Mouse (Mus musculus) kidney, adult 10 weeks (tissue): ENCODE results near the gene Gm17604. TPM values are rescaled to one million over a fixed set of nuclear protein-coding genes. Genes with fewer than 3 reads are reported as not detected.

Experiments
- polyA plus RNA-seq: library from polyadenylated mRNA; stranded (reverse); fragments of 350-450 nt; fragmentation: Illumina TruSeq; extraction: RNeasy Lipid Tissue Mini Kit (QIAGEN cat#74804); gene quantifications from one replicate; pipeline ENCODE4 v1.2.3, GENCODE M21; 2014; ENCODE audit warnings: low read depth, low replicate concordance

The Gm17604 gene
- not detected for polyA plus RNA-seq

DNA sequence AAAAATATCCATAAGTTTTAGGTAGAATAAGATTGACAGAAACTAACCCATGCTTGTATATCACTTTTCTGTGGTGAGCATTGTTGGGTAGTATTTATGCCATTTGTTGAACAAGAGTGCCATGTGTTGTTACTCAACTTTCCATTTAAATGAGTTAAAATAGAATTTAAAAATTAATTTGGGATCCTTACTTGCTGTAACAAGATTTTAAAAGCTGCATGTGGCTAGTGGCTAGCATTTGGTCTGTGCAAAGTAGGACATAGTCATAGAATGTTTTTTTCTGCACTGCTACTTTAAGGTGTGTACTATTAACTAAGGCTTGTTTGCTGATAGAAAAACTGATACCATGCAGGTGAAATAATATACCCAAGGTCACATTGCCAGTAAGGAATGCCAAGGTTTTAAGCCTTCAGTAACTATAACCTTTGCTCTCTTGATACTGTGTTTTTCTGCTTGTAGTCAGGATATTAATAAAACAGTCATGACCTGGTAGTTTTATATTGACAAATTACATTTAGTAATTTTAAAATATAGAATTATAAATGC lies at the start of gene Gm17604:
Gene Gm17604, minus strand, starts transcription at position 51 of the 546 bp plus-strand sequence.

DNA sequence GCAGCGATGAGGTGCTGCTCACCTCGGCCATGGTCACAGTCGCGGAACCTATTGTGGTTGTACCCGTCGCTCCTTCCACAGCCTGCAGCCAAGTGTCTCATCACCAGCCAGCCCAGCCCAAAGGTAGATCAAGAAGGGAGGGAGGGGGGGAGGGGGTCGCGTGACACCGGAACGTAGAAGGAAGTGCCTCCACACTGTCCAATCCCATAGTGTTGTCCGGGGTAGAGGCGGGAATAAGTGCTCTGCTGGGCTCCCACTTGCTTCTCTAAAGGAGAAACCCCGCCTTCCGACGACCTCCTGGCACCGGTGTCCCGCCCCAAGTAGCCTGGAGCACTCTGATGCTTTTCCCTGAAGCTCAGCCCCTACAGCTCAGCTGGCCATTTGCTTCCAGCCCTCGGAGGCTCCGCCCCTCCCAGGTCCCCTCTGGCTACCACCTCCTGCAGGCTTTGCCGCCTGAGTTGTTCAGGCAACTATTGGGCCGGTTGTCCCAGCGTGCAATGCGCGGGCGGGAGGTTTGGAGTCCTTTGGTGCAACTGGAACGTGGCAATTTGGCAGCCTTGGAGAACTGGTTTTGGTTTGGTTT lies 24.3 kb downstream of the Gm17604 start, which contains the start of the genes Mospd2 and Fancb:
Gene Mospd2, minus strand, starts transcription at position 183 of the 583 bp plus-strand sequence.
Gene Fancb, plus strand, starts transcription at position 400 of the 583 bp plus-strand sequence.

Other genes starting within 250 kb of the Gm17604 start
- gene Mospd2, start 24.5 kb downstream of the Gm17604 start, polyA plus RNA-seq: 98.3 TPM
- 2.7 TPM for gene Fancb, start 24.2 kb downstream of the Gm17604 start, polyA plus RNA-seq